Mouse (Mus musculus) bone marrow macrophage, adult 2 months (primary cell): Measurements from ENCODE around the gene Duox2.

Source experiments
- CTCF ChIP-seq: IDR thresholded peaks from 2 replicates; pipeline ENCODE4 v1.5.1; 2012; ENCODE audit warnings: low read depth, mild to moderate bottlenecking, low read length, moderate library complexity
- POLR2A ChIP-seq: IDR thresholded peaks from 2 replicates; pipeline ENCODE4 v1.6.1; 2012; ENCODE audit warnings: mild to moderate bottlenecking, low read depth, low read length, borderline replicate concordance

GRCm38 (mm10) chr2:122247786-122248185 lies 50.5 kb downstream of the Duox2 start:
- no peak for TF ChIP-seq CTCF
- no peak for TF ChIP-seq POLR2A
